Mouse (Mus musculus) ES-CJ7 (cell line): ENCODE measurements around the gene Gm10354.
"Not testable (repeated sequence)": the region's sequence is repeated elsewhere in the genome, so short reads cannot be mapped to it uniquely, and the experiment has no call there.

Experiments
- DNase-seq: peaks from one replicate; pipeline ENCODE4 v3.0.0; 2011; ENCODE audit warnings: low read depth, low spot score

The Gm10354 gene

GRCm38 (mm10) chr5:14955928-14956706 lies 22.6 kb downstream of the Gm10354 start:
- not testable (repeated sequence) for DNase-seq

GRCm38 (mm10) chr5:14953587-14953986 lies 25.1 kb downstream of the Gm10354 start:
- DNase-seq, result not testable (repeated sequence)

- not testable (repeated sequence) for DNase-seq
These were observed 26.0 kb downstream of the Gm10354 start for GRCm38 (mm10) chr5:14952749-14953148.

- DNase-seq, result not testable (repeated sequence)
These were observed 26.9 kb downstream of the Gm10354 start for GRCm38 (mm10) chr5:14951822-14952221.

GRCm38 (mm10) chr5:14947482-14948198 lies 31.1 kb downstream of the Gm10354 start:
- DNase-seq, result not testable (repeated sequence)

GRCm38 (mm10) chr5:14945524-14945923 lies 33.2 kb downstream of the Gm10354 start:
- DNase-seq, result not testable (repeated sequence)

- DNase-seq, result not testable (repeated sequence)
These were observed 37.7 kb downstream of the Gm10354 start for GRCm38 (mm10) chr5:14941043-14941442.

- DNase-seq, result not testable (repeated sequence)
These were observed 40.4 kb downstream of the Gm10354 start, which contains the start of gene Speer4e for GRCm38 (mm10) chr5:14938329-14938728. TSS of gene Speer4e (minus strand) at chr5:14938429.

GRCm38 (mm10) chr5:14933721-14934120 lies 45.0 kb downstream of the Gm10354 start:
- DNase-seq, result not testable (repeated sequence)

GRCm38 (mm10) chr5:14927047-14927446 lies 51.7 kb downstream of the Gm10354 start:
- DNase-seq, result not testable (repeated sequence)
